Mouse (Mus musculus): ENCODE data around the gene Smurf1. TPM values are rescaled to one million over a fixed set of nuclear protein-coding genes. Genes with fewer than 3 reads are reported as not detected.

Smurf1 gene
- polyA plus RNA-seq, 2 experiments, result 24.7 to 28.3 TPM

DNA sequence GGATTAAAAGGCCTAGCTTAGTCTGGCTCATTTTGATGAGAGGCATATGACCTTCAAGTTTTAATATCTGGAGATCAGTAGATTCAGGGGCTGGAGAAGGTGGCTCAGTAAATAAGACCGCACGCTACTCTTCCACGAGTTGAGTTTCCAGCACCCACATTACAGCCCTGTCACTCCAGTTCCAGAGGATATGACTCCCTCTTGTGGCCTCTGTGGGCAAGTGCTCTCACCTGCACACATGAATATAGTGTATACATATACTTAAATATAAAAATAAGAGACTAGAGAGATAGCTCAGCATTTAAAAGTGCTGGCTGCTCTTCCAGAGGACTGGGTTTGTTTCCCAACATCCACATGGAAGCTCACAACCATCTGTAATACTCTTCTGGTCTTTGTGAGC is 113.8 kb downstream of the Smurf1 start:
- ATAC-seq (ENCODE audit: low FRiP score, low read depth), result no peak

DNA sequence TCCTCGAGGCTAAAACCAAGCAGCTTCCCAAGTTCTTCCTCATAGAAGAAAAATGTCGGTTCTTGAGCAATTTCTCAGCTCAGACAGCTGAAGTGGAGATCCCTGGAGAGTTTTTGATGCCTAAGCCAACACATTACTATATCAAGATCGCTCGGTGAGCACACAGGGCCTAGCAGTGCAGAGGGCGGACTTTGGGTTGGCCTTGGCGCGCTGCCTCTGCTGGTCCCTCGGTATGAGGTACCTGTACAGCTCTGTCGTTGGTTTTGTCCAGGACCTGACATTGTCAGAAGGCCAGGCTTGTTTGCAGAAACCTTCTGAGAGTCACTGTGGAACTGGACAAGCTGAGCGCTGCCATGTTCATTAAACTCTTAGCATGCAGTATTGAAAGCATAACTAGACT is 115.7 kb downstream of the Smurf1 start:
- peaks cover 97% of the 10 kb centered on the region for H3K36me3 ChIP-seq (ENCODE audit: control insufficient read depth, insufficient read depth, low read length)
- no peaks in the 10 kb centered on the region for H3K27me3 ChIP-seq (ENCODE audit: control insufficient read depth, insufficient read depth, low read length)
- 95% methylated on average over 10 of the region's 10 CpGs for WGBS
- no peak overlapping the region for H3K4me3 ChIP-seq (replicated peaks; ENCODE audit: low read length)
- no peaks in the 10 kb centered on the region for H3K9me3 ChIP-seq (ENCODE audit: control insufficient read depth, low read length)
- TF ChIP-seq POLR2A (IDR thresholded peaks at IDR 0.05; ENCODE audit: borderline replicate concordance, extremely low read depth, insufficient read depth, insufficient read length), result no peak
- H3K4me2 ChIP-seq (replicated peaks; ENCODE audit: low read depth, low read length, severe bottlenecking), result no peak overlapping the region
- H3K4me1 ChIP-seq (ENCODE audit: control insufficient read depth, insufficient read depth, low read length), result no peaks in the 10 kb centered on the region
- no peak for DNase-seq (ENCODE audit: low spot score)
- no peak overlapping the region for H3K9ac ChIP-seq (ENCODE audit: low read depth, low read length, severe bottlenecking)
- ATAC-seq (ENCODE audit: low FRiP score, low read depth), result no peak
- no peak overlapping the region for H3K27ac ChIP-seq (replicated peaks; ENCODE audit: low read depth, low read length)

More for the DNA sequence above, 113.8 kb downstream of the Smurf1 start:
- WGBS, result 91% methylated on average over 3 of the region's 3 CpGs
- Histone ChIP-seq H3K9me3 (ENCODE audit: control insufficient read depth, low read length) (no peaks in the 10 kb centered on the region), H3K27ac (replicated peaks; ENCODE audit: low read depth, low read length) (no peak overlapping the region), H3K4me3 (replicated peaks; ENCODE audit: low read length) (no peak overlapping the region), H3K36me3 (ENCODE audit: control insufficient read depth, insufficient read depth, low read length) (peaks cover 98% of the 10 kb centered on the region), H3K27me3 (ENCODE audit: control insufficient read depth, insufficient read depth, low read length) (no peaks in the 10 kb centered on the region), H3K9ac (ENCODE audit: low read depth, low read length, severe bottlenecking) (no peak overlapping the region), H3K4me1 (ENCODE audit: control insufficient read depth, insufficient read depth, low read length) (no peaks in the 10 kb centered on the region), H3K4me2 (replicated peaks; ENCODE audit: low read depth, low read length, severe bottlenecking) (no peak overlapping the region)
- no peak for DNase-seq (ENCODE audit: low spot score)
- no peak for TF ChIP-seq POLR2A (IDR thresholded peaks at IDR 0.05; ENCODE audit: borderline replicate concordance, extremely low read depth, insufficient read depth, insufficient read length)

DNA sequence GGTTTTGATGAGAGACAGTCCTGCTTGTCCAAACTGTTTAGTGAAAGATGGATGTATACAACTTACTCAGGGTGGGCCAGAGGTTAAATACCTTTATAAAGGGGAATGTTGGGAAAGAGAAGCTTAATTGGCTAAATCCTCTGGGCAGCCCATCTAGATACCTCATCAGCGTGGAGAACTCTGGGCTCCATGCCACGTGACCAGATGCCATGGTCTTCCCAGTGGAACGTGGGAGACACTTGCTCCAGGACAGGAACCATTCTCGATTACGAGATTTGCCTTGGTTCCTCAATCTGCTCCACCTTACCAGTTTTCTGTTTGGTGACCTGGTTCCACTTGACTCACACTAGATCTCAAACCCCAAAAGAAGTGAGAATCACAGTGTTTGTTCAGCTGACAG is 116.9 kb downstream of the Smurf1 start:
- Histone ChIP-seq H3K36me3 (ENCODE audit: control insufficient read depth, insufficient read depth, low read length) (peaks cover 97% of the 10 kb centered on the region), H3K4me3 (replicated peaks; ENCODE audit: low read length) (no peak overlapping the region), H3K27me3 (ENCODE audit: control insufficient read depth, insufficient read depth, low read length) (no peaks in the 10 kb centered on the region), H3K4me1 (ENCODE audit: control insufficient read depth, insufficient read depth, low read length) (no peaks in the 10 kb centered on the region), H3K27ac (replicated peaks; ENCODE audit: low read depth, low read length) (no peak overlapping the region), H3K4me2 (replicated peaks; ENCODE audit: low read depth, low read length, severe bottlenecking) (no peak overlapping the region), H3K9me3 (ENCODE audit: control insufficient read depth, low read length) (no peaks in the 10 kb centered on the region), H3K9ac (ENCODE audit: low read depth, low read length, severe bottlenecking) (no peak overlapping the region)
- ATAC-seq (ENCODE audit: low FRiP score, low read depth) (no peak), DNase-seq (ENCODE audit: low spot score) (no peak)
- TF ChIP-seq POLR2A (IDR thresholded peaks at IDR 0.05; ENCODE audit: borderline replicate concordance, extremely low read depth, insufficient read depth, insufficient read length), result no peak
- 82% methylated on average over 5 of the region's 5 CpGs for WGBS

DNA sequence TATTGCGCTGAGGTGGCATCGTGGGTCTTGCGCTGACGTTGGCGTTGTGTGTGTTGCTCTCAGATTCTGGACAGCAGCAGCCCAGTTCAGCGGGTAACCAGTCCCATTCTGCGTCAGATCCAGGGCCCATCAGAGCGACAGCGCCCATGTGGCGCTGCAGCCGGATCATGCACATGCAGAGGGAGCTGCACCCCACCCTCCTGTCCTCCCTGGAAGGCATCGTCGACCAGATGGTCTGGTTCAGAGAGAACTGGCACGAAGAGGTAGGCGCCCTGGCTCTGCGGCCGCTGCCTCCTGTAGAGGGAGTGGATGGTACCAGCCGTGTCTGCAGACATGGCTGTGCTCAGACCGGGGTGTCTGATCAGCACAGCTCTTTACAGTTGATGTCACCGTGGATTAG is 120.3 kb downstream of the Smurf1 start:
- TF ChIP-seq POLR2A (IDR thresholded peaks at IDR 0.05; ENCODE audit: borderline replicate concordance, extremely low read depth, insufficient read depth, insufficient read length), result no peak
- Histone ChIP-seq H3K9me3 (ENCODE audit: control insufficient read depth, low read length) (no peaks in the 10 kb centered on the region), H3K36me3 (ENCODE audit: control insufficient read depth, insufficient read depth, low read length) (peaks cover 97% of the 10 kb centered on the region)

GRCm38 (mm10) chr5:144836100-144836499 is 129.5 kb downstream of the Smurf1 start:
- ATAC-seq (ENCODE audit: low FRiP score, low read depth) (no peak), DNase-seq (ENCODE audit: low spot score) (peak; percentile 51)
- Histone ChIP-seq H3K9ac (ENCODE audit: low read depth, low read length, severe bottlenecking) (no peak overlapping the region), H3K4me2 (replicated peaks; ENCODE audit: low read depth, low read length, severe bottlenecking) (no peak overlapping the region), H3K36me3 (ENCODE audit: control insufficient read depth, insufficient read depth, low read length) (peaks cover 100% of the 10 kb centered on the region), H3K4me3 (replicated peaks; ENCODE audit: low read length) (no peak overlapping the region), H3K4me1 (ENCODE audit: control insufficient read depth, insufficient read depth, low read length) (no peaks in the 10 kb centered on the region), H3K9me3 (ENCODE audit: control insufficient read depth, low read length) (no peaks in the 10 kb centered on the region), H3K27me3 (ENCODE audit: control insufficient read depth, insufficient read depth, low read length) (no peaks in the 10 kb centered on the region), H3K27ac (replicated peaks; ENCODE audit: low read depth, low read length) (no peak overlapping the region)
- no peak for TF ChIP-seq POLR2A (IDR thresholded peaks at IDR 0.05; ENCODE audit: borderline replicate concordance, extremely low read depth, insufficient read depth, insufficient read length)
- WGBS, result 91% methylated on average over 3 of the region's 3 CpGs

More for the DNA sequence above, 120.3 kb downstream of the Smurf1 start:
- DNase-seq (ENCODE audit: low spot score), result no peak
- H3K4me2 ChIP-seq (replicated peaks; ENCODE audit: low read depth, low read length, severe bottlenecking), result no peak overlapping the region
- H3K27ac ChIP-seq (replicated peaks; ENCODE audit: low read depth, low read length), result no peak overlapping the region
- no peak overlapping the region for H3K4me3 ChIP-seq (replicated peaks; ENCODE audit: low read length)
- ATAC-seq (ENCODE audit: low FRiP score, low read depth), result no peak
- no peak overlapping the region for H3K9ac ChIP-seq (ENCODE audit: low read depth, low read length, severe bottlenecking)
- no peaks in the 10 kb centered on the region for H3K27me3 ChIP-seq (ENCODE audit: control insufficient read depth, insufficient read depth, low read length)
- H3K4me1 ChIP-seq (ENCODE audit: control insufficient read depth, insufficient read depth, low read length), result no peaks in the 10 kb centered on the region
- WGBS, result 96% methylated on average over 20 of the region's 20 CpGs

Measured in limb, embryonic 14.5 days (tissue).